Mouse (Mus musculus): ENCODE measurements at regions not wholly inside any gene's neighbourhood (a gene's known extent, or its start where the extent isn't known, plus 50 kb on each side); places are given as distances from the start of the nearest gene placed in this dataset.

DNA sequence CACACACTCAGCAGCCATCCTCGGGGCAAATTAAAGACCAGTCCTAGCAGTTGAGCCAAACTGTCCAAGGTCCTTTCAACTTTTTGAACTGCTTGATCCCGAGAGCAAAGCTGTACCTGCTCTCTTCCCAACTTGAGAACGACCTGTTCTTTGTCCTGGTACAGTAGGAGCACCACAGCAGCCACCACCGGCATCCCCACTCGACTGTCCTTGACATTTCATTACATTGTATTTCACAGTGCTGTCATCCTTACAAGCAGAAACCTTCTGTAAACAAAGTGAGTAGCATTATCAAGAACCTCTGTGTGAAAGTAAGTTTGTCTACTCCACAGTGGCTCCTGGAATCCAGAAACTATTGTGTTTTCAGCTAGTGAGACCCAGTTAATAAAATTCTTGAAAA, 240.2 kb upstream of the Zfp462 start:
- TF ChIP-seq CTCF (IDR thresholded peaks at IDR 0.05; ENCODE audit: insufficient read depth, low read depth, low read length) (no peak), POLR2A (IDR thresholded peaks at IDR 0.05; ENCODE audit: insufficient read depth, low read depth, low read length) (no peak)
